Mouse (Mus musculus): ENCODE measurements around the gene Sgsm1.

Gene Sgsm1

GRCm38 (mm10) chr5:113214455-113214854, 96.1 kb downstream of the Sgsm1 start:
- DNase-seq: no peak

GRCm38 (mm10) chr5:113214041-113214440, 96.5 kb downstream of the Sgsm1 start:
- DNase-seq: no peak

GRCm38 (mm10) chr5:113212156-113212835, 98.3 kb downstream of the Sgsm1 start:
- DNase-seq: no peak

GRCm38 (mm10) chr5:113210314-113210713, 100.3 kb downstream of the Sgsm1 start:
- no peak for DNase-seq

DNA sequence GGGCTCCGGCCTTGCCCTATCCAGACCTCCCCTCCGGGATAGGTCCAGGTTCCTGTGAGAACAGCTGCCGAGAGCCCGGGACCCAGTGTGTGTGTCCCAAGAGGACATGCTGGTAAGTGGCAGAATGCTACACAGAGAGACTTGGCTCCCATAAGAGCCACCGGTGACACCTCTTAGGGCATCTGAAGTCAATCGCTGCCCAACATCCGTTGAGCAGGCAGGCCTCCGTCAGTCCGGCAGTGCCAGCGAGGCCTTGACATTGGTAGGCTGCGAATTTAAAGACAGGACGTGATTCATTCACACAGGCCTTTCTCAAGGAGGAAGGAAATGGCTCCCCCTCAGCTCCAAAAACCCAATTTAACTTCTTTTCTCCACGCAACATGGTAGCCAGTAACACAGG, 100.7 kb downstream of the Sgsm1 start:
- no peak for DNase-seq

DNA sequence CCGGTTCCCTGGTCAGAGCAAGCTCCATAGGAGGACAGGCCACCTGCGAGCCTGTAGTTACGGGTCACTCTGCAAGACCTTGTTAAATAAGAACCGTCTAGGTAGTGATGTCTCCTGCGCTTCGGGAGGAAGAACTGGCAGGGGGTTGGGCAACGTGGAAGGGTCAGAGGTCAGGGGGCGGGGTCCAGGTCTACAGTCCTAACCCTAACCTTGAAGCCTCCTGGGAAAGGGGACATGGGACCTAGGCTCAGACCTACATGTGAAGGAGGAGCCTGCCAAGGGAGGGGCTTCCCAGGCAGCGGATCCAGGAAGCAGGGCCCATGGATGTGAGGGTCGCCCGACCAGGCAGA, 101.2 kb downstream of the Sgsm1 start:
- no peak for DNase-seq

GRCm38 (mm10) chr5:113208622-113209400, 101.8 kb downstream of the Sgsm1 start:
- no peak for DNase-seq

GRCm38 (mm10) chr5:113208048-113208447, 102.5 kb downstream of the Sgsm1 start:
- DNase-seq: no peak

- DNase-seq: no peak
Observed at GRCm38 (mm10) chr5:113206670-113207352, 103.8 kb downstream of the Sgsm1 start.

GRCm38 (mm10) chr5:113204193-113204592, 106.4 kb downstream of the Sgsm1 start:
- DNase-seq: no peak

DNA sequence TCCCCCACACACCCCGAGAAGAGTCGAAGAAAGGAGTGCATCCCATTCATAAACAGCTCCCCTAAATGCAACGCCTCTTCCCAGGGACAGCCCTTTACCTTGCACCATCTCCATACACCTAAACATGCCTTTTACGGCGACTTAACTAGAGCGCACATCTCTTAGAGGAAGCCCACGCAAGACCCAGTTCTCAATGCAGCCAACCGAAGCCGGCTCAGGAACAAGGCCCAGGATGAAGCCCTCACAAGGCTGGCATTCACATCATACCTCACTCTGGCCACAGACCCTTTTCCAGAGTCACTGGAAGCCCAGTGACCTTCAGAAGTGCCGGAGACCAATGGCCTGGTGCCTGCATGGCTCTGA, 110.8 kb downstream of the Sgsm1 start:
- no peak for DNase-seq

GRCm38 (mm10) chr5:113199126-113199771, 111.3 kb downstream of the Sgsm1 start:
- DNase-seq: no peak

- no peak for DNase-seq
Observed at GRCm38 (mm10) chr5:113196916-113197794, 113.4 kb downstream of the Sgsm1 start.

- DNase-seq: no peak
Observed at GRCm38 (mm10) chr5:113195907-113196306, 114.7 kb downstream of the Sgsm1 start.

DNA sequence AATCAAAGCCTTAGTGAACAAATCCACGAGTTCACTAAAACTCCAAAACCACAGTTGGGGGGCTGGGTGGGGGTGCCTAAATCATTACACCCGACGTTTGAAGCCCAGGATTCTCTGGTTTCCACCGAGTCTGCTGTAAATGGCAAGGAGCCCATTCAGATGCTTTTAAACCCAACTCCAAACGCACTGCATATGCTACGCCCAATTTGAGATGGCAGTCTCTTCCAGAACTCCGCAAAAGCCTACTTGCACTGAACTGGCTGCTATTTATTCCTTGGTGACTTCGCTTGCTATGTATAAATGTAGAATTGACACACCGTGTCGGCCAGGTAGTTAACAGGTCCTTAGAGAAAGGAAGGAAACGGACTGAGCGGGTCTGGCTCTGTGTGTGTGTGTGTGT, 115.1 kb downstream of the Sgsm1 start:
- no peak for DNase-seq

DNA sequence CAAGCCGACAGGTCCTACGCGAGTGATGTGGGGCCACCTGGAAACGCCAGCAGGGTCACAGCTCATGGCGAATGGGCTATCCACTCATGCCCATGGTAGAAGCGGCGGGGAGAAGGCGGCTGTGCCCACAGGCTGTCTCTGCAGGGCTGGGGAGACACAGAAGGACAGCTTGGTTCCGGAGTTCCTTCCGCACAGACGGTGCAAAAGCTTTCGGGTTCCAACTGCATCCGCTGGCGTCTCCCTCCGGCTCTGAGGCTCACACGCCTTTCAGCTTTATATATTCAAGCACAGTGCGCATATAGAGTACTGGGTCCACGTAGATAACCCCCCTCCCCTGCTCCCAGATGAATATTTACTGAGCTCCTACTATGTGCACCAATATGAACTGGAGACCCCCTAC, 116.8 kb downstream of the Sgsm1 start:
- DNase-seq: no peak
